Mouse (Mus musculus): ENCODE measurements around the gene Osbpl8. TPM values are rescaled to one million over a fixed set of nuclear protein-coding genes. Genes with fewer than 3 reads are reported as not detected.

Gene Osbpl8
- total and polyA plus RNA-seq, 3 experiments = 12.9 to 26.4 (median 23.4) TPM

GRCm38 (mm10) chr10:111164304-111165218 is at the start of gene Osbpl8 (continued):
- TF ChIP-seq PAX5 (IDR thresholded peaks at IDR 0.05; ENCODE audit: low read length) = no peak

GRCm38 (mm10) chr10:111117198-111117845 is 47.2 kb upstream of the Osbpl8 start:
- TF ChIP-seq CTCF (conservative IDR thresholded peaks at IDR 0.05 in 1 of 2, IDR thresholded peaks at IDR 0.05 in 1 of 2; ENCODE audit: low read depth in 2 of 2, low read length in 2 of 2) (no peak), MYC (IDR thresholded peaks at IDR 0.05; ENCODE audit: low read depth, low read length) (0 out of 2 replicates have a peak, but pooled peaks have one; percentile 23), USF1 (IDR thresholded peaks at IDR 0.05; ENCODE audit: low read depth, low read length) (no peak), TCF12 (IDR thresholded peaks at IDR 0.05; ENCODE audit: low read depth, low read length) (peak; percentile 67; the same call in 1 of the 2 replicates), JUND (conservative IDR thresholded peaks at IDR 0.05; ENCODE audit: low read depth, low read length) (no peak), POLR2AphosphoS2 (IDR thresholded peaks at IDR 0.05; ENCODE audit: low read depth, low read length) (no peak), IRF4 (IDR thresholded peaks at IDR 0.05; ENCODE audit: low read depth, low read length) (peak; percentile 65; the same call in 1 of the 2 replicates), CHD1 (IDR thresholded peaks at IDR 0.05; ENCODE audit: low read depth, low read length) (no peak), POLR2A (IDR thresholded peaks at IDR 0.05; ENCODE audit: low read depth, low read length) (peak; percentile 40; the same call in 1 of the 2 replicates), PAX5 (IDR thresholded peaks at IDR 0.05; ENCODE audit: low read length) (no peak), NRF1 (IDR thresholded peaks at IDR 0.05; ENCODE audit: low read depth, low read length) (no peak), GABPA (IDR thresholded peaks at IDR 0.05; ENCODE audit: insufficient replicate concordance, low read depth, low read length) (no peak), TBP (conservative IDR thresholded peaks at IDR 0.05; ENCODE audit: low read depth, low read length) (peak; percentile 74; the same call in 1 of the 2 replicates), EP300 (IDR thresholded peaks at IDR 0.05; ENCODE audit: low read length) (peak; percentile 51; the same call in 1 of the 2 replicates), ZKSCAN1 (IDR thresholded peaks at IDR 0.05; ENCODE audit: borderline replicate concordance, low read depth, low read length) (no peak), HCFC1 (IDR thresholded peaks at IDR 0.05; ENCODE audit: low read depth, low read length) (no peak), KAT2A (IDR thresholded peaks at IDR 0.05; ENCODE audit: insufficient replicate concordance, low read length) (no peak), BHLHE40 (IDR thresholded peaks at IDR 0.05; ENCODE audit: low read depth, low read length) (peak; percentile 75), ETS1 (conservative IDR thresholded peaks at IDR 0.05; ENCODE audit: low read depth, low read length) (peak; percentile 74), MEF2A (IDR thresholded peaks at IDR 0.05; ENCODE audit: borderline replicate concordance, low read depth, low read length) (peak; percentile 60), MAX (IDR thresholded peaks at IDR 0.05; ENCODE audit: low read length) (peak; percentile 25; the same call in 1 of the 2 replicates), SIN3A (IDR thresholded peaks at IDR 0.05; ENCODE audit: low read length) (0 out of 2 replicates have a peak, but pooled peaks have one; percentile 31), JUN (IDR thresholded peaks at IDR 0.05; ENCODE audit: insufficient read depth, low read depth, low read length) (no peak), ELF1 (IDR thresholded peaks at IDR 0.05; ENCODE audit: low read depth, low read length) (peak; percentile 47; the same call in 1 of the 2 replicates), MAFK (IDR thresholded peaks at IDR 0.05; ENCODE audit: insufficient replicate concordance, low read length) (no peak)
- no peaks in the 10 kb centered on the region for H3K9me3 ChIP-seq (replicated peaks; ENCODE audit: low read length)
- no peak overlapping the region for H3K4me2 ChIP-seq (ENCODE audit: insufficient read depth, low read depth, poor library complexity, severe bottlenecking)
- no peaks in the 10 kb centered on the region for H3K27me3 ChIP-seq (replicated peaks)
- H3K36me3 ChIP-seq (replicated peaks in 1 of 2; ENCODE audit: control insufficient read depth in 1 of 2, insufficient read depth in 1 of 2, low read length in 1 of 2) = no peaks in the 10 kb centered on the region
- in situ Hi-C loops (cut with MboI; ENCODE audit: low pct_ligation_motif_present, low pct_unique_long_range_greater_than_20kb, low sequenced_read_pairs) (loop anchor here (10.0 to 25.0 kb wide), 2 partner anchors 57 to 520 kb away; no protein-coding TSS in a partner anchor), dilution Hi-C loops (cut with MboI; ENCODE audit: extremely low pct_ligation_motif_present, extremely low pct_unique_long_range_greater_than_20kb, low sequenced_read_pairs) (no loop called here)
- H3K79me2 ChIP-seq (replicated peaks; ENCODE audit: control insufficient read depth, extremely low read depth, insufficient read depth, poor library complexity, severe bottlenecking) = no peaks in the 10 kb centered on the region
- H3K9ac ChIP-seq (ENCODE audit: insufficient read depth, low read depth) = 0 out of 2 replicates have a peak overlapping the region, but pooled peaks have one; percentile 21
- peak overlapping the region; percentile 0; the same call in 1 of the 2 replicates for H3K27ac ChIP-seq (ENCODE audit: insufficient read depth, low read depth)
- H3K4me3 ChIP-seq (replicated peaks in 1 of 3; ENCODE audit: low read depth in 2 of 3, low read length in 2 of 3, poor library complexity in 1 of 3) = no peak overlapping the region
- peaks cover 18 to 38% of the 10 kb centered on the region in 2 experiments for H3K4me1 ChIP-seq (ENCODE audit: control insufficient read depth in 1 of 2, insufficient read depth in 2 of 2)
- DNase-seq (ENCODE audit: extremely low read depth) = peak; percentile 66

All from CH12.LX (cell line).